Mouse (Mus musculus) cerebellum, adult 2 months (tissue): ENCODE data around the gene Ghr.

Experiments
- CTCF ChIP-seq: fragments of 200-500 bp; IDR thresholded peaks from 2 replicates; pipeline ENCODE4 v1.5.1; 2011; ENCODE audit warnings: low read depth, mild to moderate bottlenecking, control low read depth, low read length, moderate library complexity, borderline replicate concordance; ENCODE audit not compliant: insufficient read depth
- POLR2A ChIP-seq: fragments of 200-500 bp; IDR thresholded peaks from 2 replicates; pipeline ENCODE4 v1.6.1; 2011; ENCODE audit warnings: low read length, control low read depth, borderline replicate concordance; ENCODE audit not compliant: insufficient read depth

GRCm38 (mm10) chr15:3432823-3433222 is 150.5 kb downstream of the Ghr start:
- no peak for TF ChIP-seq CTCF
- TF ChIP-seq POLR2A, result no peak
